Mouse (Mus musculus) liver, adult (tissue): ENCODE measurements around the gene Aebp1.

Source experiments
- GATA4 ChIP-seq: IDR thresholded peaks from 2 replicates; pipeline ENCODE4 v1.6.1; 2014; ENCODE audit warnings: mild to moderate bottlenecking, low read length; ENCODE audit not compliant: insufficient replicate concordance

The Aebp1 gene

GRCm38 (mm10) chr11:5870069-5870468, 8.3 kb downstream of the Aebp1 start:
- no peak for TF ChIP-seq GATA4

- no peak for TF ChIP-seq GATA4
Measured at GRCm38 (mm10) chr11:5872707-5873106, 11.0 kb downstream of the Aebp1 start.

GRCm38 (mm10) chr11:5873192-5873591, 11.4 kb downstream of the Aebp1 start:
- no peak for TF ChIP-seq GATA4

- TF ChIP-seq GATA4: no peak
Measured at GRCm38 (mm10) chr11:5877421-5877820, 15.7 kb downstream of the Aebp1 start.

- TF ChIP-seq GATA4: peak; percentile 78; the same call in 1 of the 2 replicates
Measured at GRCm38 (mm10) chr11:5877921-5878526, 16.3 kb downstream of the Aebp1 start, which contains the start of gene Pold2. TSS of gene Pold2 (minus strand) at chr11:5878292.

GRCm38 (mm10) chr11:5878661-5879060, 16.9 kb downstream of the Aebp1 start:
- no peak for TF ChIP-seq GATA4

GRCm38 (mm10) chr11:5879905-5880304, 18.2 kb downstream of the Aebp1 start:
- no peak for TF ChIP-seq GATA4

GRCm38 (mm10) chr11:5882518-5882917, 20.8 kb downstream of the Aebp1 start:
- TF ChIP-seq GATA4: no peak

- no peak for TF ChIP-seq GATA4
Measured at GRCm38 (mm10) chr11:5886187-5886586, 24.4 kb downstream of the Aebp1 start.

- TF ChIP-seq GATA4: no peak
Measured at GRCm38 (mm10) chr11:5887250-5887649, 25.5 kb downstream of the Aebp1 start.

- no peak for TF ChIP-seq GATA4
Measured at GRCm38 (mm10) chr11:5892151-5892591, 30.4 kb downstream of the Aebp1 start.

GRCm38 (mm10) chr11:5892810-5893368, 31.1 kb downstream of the Aebp1 start:
- no peak for TF ChIP-seq GATA4

GRCm38 (mm10) chr11:5893807-5894206, 32.1 kb downstream of the Aebp1 start:
- no peak for TF ChIP-seq GATA4

GRCm38 (mm10) chr11:5897230-5897629, 35.5 kb downstream of the Aebp1 start:
- no peak for TF ChIP-seq GATA4

- no peak for TF ChIP-seq GATA4
Measured at GRCm38 (mm10) chr11:5897839-5898238, 36.1 kb downstream of the Aebp1 start.

GRCm38 (mm10) chr11:5898531-5898930, 36.8 kb downstream of the Aebp1 start, which contains the start of gene Myl7:
TSS of gene Myl7 (minus strand) at chr11:5898782.
- TF ChIP-seq GATA4: no peak

- TF ChIP-seq GATA4: no peak
Measured at GRCm38 (mm10) chr11:5899286-5899685, 37.5 kb downstream of the Aebp1 start.
